Mouse (Mus musculus): ENCODE results near the gene Notch3. TPM values are rescaled to one million over a fixed set of nuclear protein-coding genes. Genes with fewer than 3 reads are reported as not detected.

Gene Notch3
- polyA plus RNA-seq, 1 experiment = 7.5 TPM

- Histone ChIP-seq H3K27ac (ENCODE audit: insufficient read depth, low read length) (no peak overlapping the region), H3K4me3 (ENCODE audit: insufficient read depth, low read length) (no peak overlapping the region), H3K4me1 (ENCODE audit: control insufficient read depth, insufficient read depth, low read length) (no peaks in the 10 kb centered on the region)
- no peak for TF ChIP-seq CTCF (IDR thresholded peaks at IDR 0.05; ENCODE audit: extremely low read depth, insufficient read depth, low read length)
- TF ChIP-seq POLR2A (IDR thresholded peaks at IDR 0.05; ENCODE audit: extremely low read depth, insufficient read depth, low read length) = no peak
These were observed 79.6 kb downstream of the Notch3 start for GRCm38 (mm10) chr17:32087069-32087468.

GRCm38 (mm10) chr17:32083351-32083750, 83.3 kb downstream of the Notch3 start:
- TF ChIP-seq CTCF (IDR thresholded peaks at IDR 0.05; ENCODE audit: extremely low read depth, insufficient read depth, low read length) (no peak), POLR2A (IDR thresholded peaks at IDR 0.05; ENCODE audit: extremely low read depth, insufficient read depth, low read length) (no peak)
- no peak overlapping the region for H3K27ac ChIP-seq (ENCODE audit: insufficient read depth, low read length)
- H3K4me3 ChIP-seq (ENCODE audit: insufficient read depth, low read length) = no peak overlapping the region
- no peaks in the 10 kb centered on the region for H3K4me1 ChIP-seq (ENCODE audit: control insufficient read depth, insufficient read depth, low read length)

- no peak overlapping the region for H3K4me3 ChIP-seq (ENCODE audit: insufficient read depth, low read length)
- peak; percentile 69 for TF ChIP-seq CTCF (IDR thresholded peaks at IDR 0.05; ENCODE audit: extremely low read depth, insufficient read depth, low read length)
- TF ChIP-seq POLR2A (IDR thresholded peaks at IDR 0.05; ENCODE audit: extremely low read depth, insufficient read depth, low read length) = no peak
- no peak overlapping the region for H3K27ac ChIP-seq (ENCODE audit: insufficient read depth, low read length)
- H3K4me1 ChIP-seq (ENCODE audit: control insufficient read depth, insufficient read depth, low read length) = no peaks in the 10 kb centered on the region
These were observed 91.5 kb downstream of the Notch3 start for GRCm38 (mm10) chr17:32075164-32075563.

GRCm38 (mm10) chr17:32074658-32075057, 92.0 kb downstream of the Notch3 start:
- TF ChIP-seq CTCF (IDR thresholded peaks at IDR 0.05; ENCODE audit: extremely low read depth, insufficient read depth, low read length) (no peak), POLR2A (IDR thresholded peaks at IDR 0.05; ENCODE audit: extremely low read depth, insufficient read depth, low read length) (no peak)
- Histone ChIP-seq H3K27ac (ENCODE audit: insufficient read depth, low read length) (no peak overlapping the region), H3K4me3 (ENCODE audit: insufficient read depth, low read length) (no peak overlapping the region), H3K4me1 (ENCODE audit: control insufficient read depth, insufficient read depth, low read length) (no peaks in the 10 kb centered on the region)

- Histone ChIP-seq H3K4me1 (ENCODE audit: control insufficient read depth, insufficient read depth, low read length) (no peaks in the 10 kb centered on the region), H3K4me3 (ENCODE audit: insufficient read depth, low read length) (no peak overlapping the region), H3K27ac (ENCODE audit: insufficient read depth, low read length) (no peak overlapping the region)
- TF ChIP-seq POLR2A (IDR thresholded peaks at IDR 0.05; ENCODE audit: extremely low read depth, insufficient read depth, low read length) (no peak), CTCF (IDR thresholded peaks at IDR 0.05; ENCODE audit: extremely low read depth, insufficient read depth, low read length) (peak; percentile 89)
These were observed 93.3 kb downstream of the Notch3 start for GRCm38 (mm10) chr17:32073359-32073758.

Other genes with a start within 250 kb of the Notch3 start
- gene Rrp1b, start 130.8 kb downstream of the Notch3 start, polyA plus RNA-seq (2012; rRNA removed) = 14.9 and 16.5 TPM in 2 replicates
- 0.27 and 0.32 TPM in 2 replicates for gene Hsf2bp, start 130.5 kb downstream of the Notch3 start, polyA plus RNA-seq (2012; rRNA removed)
- 0.56 and 0.91 TPM in 2 replicates for gene Ephx3, start 22.7 kb upstream of the Notch3 start, polyA plus RNA-seq (2012; rRNA removed)
- gene Brd4, start 117.9 kb upstream of the Notch3 start, polyA plus RNA-seq (2012; rRNA removed) = 43.5 and 43.9 TPM in 2 replicates
- gene Akap8, start 154.4 kb upstream of the Notch3 start, polyA plus RNA-seq (2012; rRNA removed) = 87.3 and 95.9 TPM in 2 replicates
- 363 and 441 TPM in 2 replicates for gene Akap8l, start 183.8 kb upstream of the Notch3 start, polyA plus RNA-seq (2012; rRNA removed)
- 36.9 and 37.8 TPM in 2 replicates for gene Wiz, start 222.6 kb upstream of the Notch3 start, polyA plus RNA-seq (2012; rRNA removed)
- gene Rasal3, start 236.7 kb upstream of the Notch3 start, polyA plus RNA-seq (2012; rRNA removed) = 4.8 and 5.3 TPM in 2 replicates

All from cortical plate, adult 2 months (tissue).